Mouse (Mus musculus) thymus, adult 2 months (tissue): Measurements from ENCODE around the gene Pfn4.

ENCODE experiments used
- CTCF ChIP-seq: fragments of 200-500 bp; IDR thresholded peaks from 2 replicates; pipeline ENCODE4 v1.5.1; 2012; ENCODE audit warnings: mild to moderate bottlenecking, control low read depth, low read length, moderate library complexity, borderline replicate concordance; ENCODE audit not compliant: control insufficient read depth, poor library complexity, insufficient read depth; ENCODE audit errors: extremely low read depth
- POLR2A ChIP-seq: fragments of 200-500 bp; IDR thresholded peaks from 2 replicates; pipeline ENCODE4 v1.6.1; 2012; ENCODE audit warnings: mild to moderate bottlenecking, low read length, control low read depth, moderate library complexity; ENCODE audit not compliant: control insufficient read depth, poor library complexity, insufficient read depth; ENCODE audit errors: extremely low read depth

DNA sequence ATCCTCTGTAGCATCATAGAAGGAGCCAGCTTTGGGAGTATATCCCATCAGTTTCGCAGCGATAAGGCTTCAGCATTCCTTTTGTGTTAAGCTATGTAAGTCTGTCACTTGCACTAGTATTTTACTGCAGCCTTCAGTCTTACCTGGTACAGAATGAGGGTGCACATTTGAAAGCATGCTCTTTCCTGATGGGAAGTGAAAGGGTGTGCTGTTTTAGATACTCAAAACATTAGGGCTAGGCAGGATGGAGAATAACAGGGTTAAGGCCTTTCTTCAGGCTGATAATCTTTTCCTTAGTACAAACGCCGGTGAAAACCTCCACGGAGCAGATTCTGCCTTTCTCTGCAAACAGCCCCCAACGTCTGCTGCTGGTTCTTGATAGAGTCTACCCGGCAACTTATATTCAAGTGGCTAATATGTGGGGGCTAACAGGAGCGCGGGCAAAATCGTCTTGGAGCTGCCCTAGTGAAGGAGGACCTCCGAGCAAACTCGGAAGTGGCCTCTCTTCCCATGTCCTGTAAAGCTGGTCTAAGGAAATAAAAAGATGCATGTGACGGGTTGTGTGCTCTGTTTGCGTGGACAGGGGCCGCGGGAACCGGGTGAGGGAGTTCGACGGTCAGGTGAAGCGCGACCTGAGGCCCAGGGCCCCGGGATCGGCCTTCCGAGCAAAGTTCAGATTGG, 48.0 kb downstream of the Pfn4 start:
- TF ChIP-seq CTCF: no peak
- TF ChIP-seq POLR2A: no peak
